Mouse (Mus musculus): ENCODE results near the gene Pxylp1. TPM values are rescaled to one million over a fixed set of nuclear protein-coding genes. Genes with fewer than 3 reads are reported as not detected.
"Not testable (repeated sequence)": the region's sequence is repeated elsewhere in the genome, so short reads cannot be mapped to it uniquely, and the experiment has no call there.

Gene Pxylp1
- 1.2 TPM in 2 replicates for polyA plus RNA-seq (2012; ENCODE audit: insufficient read depth, insufficient read length, missing spikeins)

DNA sequence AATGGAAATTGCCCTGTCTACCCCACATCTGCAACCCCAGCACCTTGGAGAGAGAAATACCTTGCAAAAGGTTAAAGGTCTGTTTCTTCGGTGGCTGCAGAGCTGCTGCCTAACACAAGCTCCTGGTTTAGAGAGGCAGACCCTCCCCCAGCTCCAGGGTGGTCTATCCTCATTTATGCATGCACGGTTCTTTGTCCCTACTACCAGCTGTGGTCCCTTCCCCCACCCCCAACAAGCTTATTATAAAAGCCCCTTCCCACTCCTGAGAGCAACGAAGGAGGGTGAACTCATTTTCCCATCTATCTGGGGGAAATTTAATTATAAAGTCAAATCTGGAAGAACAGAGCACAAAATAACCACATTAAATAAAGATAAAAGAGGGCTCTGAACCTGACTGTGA lies at the start of gene Pxylp1:
Gene Pxylp1 (minus strand): TSS at position 124 of the 400 bp plus-strand sequence.
- Histone ChIP-seq H3K4me3 (ENCODE audit: insufficient read depth, low read depth, low read length) (no peak within 1 kb of the TSS), H3K27ac (replicated peaks; ENCODE audit: low read depth, low read length) (no peak within 1 kb of the TSS), H3K4me1 (ENCODE audit: control insufficient read depth, insufficient read depth, insufficient read length, low read length) (no peaks in the 10 kb centered on the region)

GRCm38 (mm10) chr9:96938887-96939286 lies 46.4 kb upstream of the Pxylp1 start:
- H3K4me1 ChIP-seq (ENCODE audit: control insufficient read depth, insufficient read depth, insufficient read length, low read length) = no peaks in the 10 kb centered on the region
- no peak overlapping the region for H3K27ac ChIP-seq (replicated peaks; ENCODE audit: low read depth, low read length)
- H3K4me3 ChIP-seq (ENCODE audit: insufficient read depth, low read depth, low read length) = no peak overlapping the region

GRCm38 (mm10) chr9:96936427-96936826 lies 44.0 kb upstream of the Pxylp1 start:
- H3K4me3 ChIP-seq (ENCODE audit: insufficient read depth, low read depth, low read length); H3K27ac ChIP-seq (replicated peaks; ENCODE audit: low read depth, low read length); H3K4me1 ChIP-seq (ENCODE audit: control insufficient read depth, insufficient read depth, insufficient read length, low read length): not testable (repeated sequence)

DNA sequence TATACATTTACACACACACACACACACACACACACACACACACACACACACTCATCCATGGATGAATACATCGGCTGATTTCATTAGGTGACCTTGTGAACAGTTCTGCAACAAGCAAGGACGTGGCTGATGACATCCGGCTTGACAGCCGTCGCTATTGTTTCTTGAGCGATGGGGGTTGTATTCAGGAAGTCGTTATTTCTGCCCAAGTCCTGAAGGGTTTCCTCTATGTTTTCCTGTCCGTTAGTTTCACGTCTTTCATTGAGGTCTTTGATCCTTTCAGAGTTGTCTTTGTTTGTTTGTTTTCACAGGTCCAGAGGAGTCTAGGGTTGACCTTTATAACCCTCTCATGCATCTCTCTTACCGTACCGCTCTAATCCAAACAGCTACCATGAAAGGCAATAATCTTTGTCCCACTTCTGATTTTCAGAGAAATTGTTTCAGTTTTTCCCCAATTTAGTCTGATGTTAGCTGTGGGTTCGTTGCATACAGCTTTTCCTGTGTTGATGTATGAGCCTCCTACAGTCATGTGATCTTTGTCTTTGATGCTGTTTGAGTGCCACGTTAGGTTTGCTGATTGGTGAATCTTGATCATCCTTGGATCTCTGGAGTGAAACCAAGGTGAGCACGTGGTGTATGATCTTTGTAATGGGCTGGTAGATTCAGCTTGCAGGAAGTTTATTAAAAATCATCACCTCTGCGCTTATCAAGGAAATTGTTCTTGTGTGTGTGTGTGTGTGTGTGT lies 43.3 kb upstream of the Pxylp1 start:
- Histone ChIP-seq H3K27ac (replicated peaks; ENCODE audit: low read depth, low read length) (no peak overlapping the region), H3K4me1 (ENCODE audit: control insufficient read depth, insufficient read depth, insufficient read length, low read length) (no peaks in the 10 kb centered on the region), H3K4me3 (ENCODE audit: insufficient read depth, low read depth, low read length) (no peak overlapping the region)

GRCm38 (mm10) chr9:96934816-96935215 lies 42.3 kb upstream of the Pxylp1 start:
- no peaks in the 10 kb centered on the region for H3K4me1 ChIP-seq (ENCODE audit: control insufficient read depth, insufficient read depth, insufficient read length, low read length)
- no peak overlapping the region for H3K27ac ChIP-seq (replicated peaks; ENCODE audit: low read depth, low read length)
- no peak overlapping the region for H3K4me3 ChIP-seq (ENCODE audit: insufficient read depth, low read depth, low read length)

GRCm38 (mm10) chr9:96932751-96933150 lies 40.3 kb upstream of the Pxylp1 start:
- Histone ChIP-seq H3K27ac (replicated peaks; ENCODE audit: low read depth, low read length) (no peak overlapping the region), H3K4me1 (ENCODE audit: control insufficient read depth, insufficient read depth, insufficient read length, low read length) (no peaks in the 10 kb centered on the region), H3K4me3 (ENCODE audit: insufficient read depth, low read depth, low read length) (no peak overlapping the region)

DNA sequence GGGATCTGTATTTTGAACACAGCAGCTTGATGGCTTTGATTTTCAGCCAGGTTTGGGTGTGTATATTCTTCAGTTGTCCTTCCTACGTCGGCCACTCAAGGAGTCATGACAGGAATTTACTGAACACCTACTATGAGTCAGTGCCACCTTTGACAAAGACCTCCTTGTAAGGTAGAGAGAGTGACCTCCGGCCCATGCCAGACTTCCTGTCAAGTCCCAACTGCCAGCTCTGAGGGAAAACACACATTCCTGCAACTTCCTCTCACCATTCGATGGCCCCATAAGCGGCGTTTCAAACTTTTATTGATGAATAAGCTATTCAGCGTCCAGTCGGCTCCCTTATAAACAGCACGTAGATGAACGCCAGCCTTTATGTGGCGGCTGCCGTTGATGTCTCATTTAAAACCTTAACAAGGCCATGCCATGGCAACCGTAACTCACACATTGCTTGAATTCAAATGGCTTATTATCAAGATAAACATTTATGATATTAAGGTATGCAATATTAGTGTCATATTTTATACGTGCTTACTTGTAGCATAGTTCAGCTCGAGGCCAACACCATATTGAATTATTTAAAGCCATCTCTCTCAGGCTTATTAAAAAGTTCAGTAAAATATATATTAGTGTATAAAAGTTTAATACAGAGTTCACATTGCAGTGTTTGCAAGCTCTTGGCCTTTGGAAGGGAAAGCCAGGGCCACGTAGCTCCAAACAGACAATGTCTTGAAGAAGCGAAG lies 31.3 kb upstream of the Pxylp1 start:
- no peak overlapping the region for H3K27ac ChIP-seq (replicated peaks; ENCODE audit: low read depth, low read length)

GRCm38 (mm10) chr9:96923119-96923518 lies 30.6 kb upstream of the Pxylp1 start:
- Histone ChIP-seq H3K27ac (replicated peaks; ENCODE audit: low read depth, low read length) (no peak overlapping the region), H3K4me1 (ENCODE audit: control insufficient read depth, insufficient read depth, insufficient read length, low read length) (no peaks in the 10 kb centered on the region), H3K4me3 (ENCODE audit: insufficient read depth, low read depth, low read length) (no peak overlapping the region)

More for the DNA sequence above, 31.3 kb upstream of the Pxylp1 start:
- Histone ChIP-seq H3K4me1 (ENCODE audit: control insufficient read depth, insufficient read depth, insufficient read length, low read length) (no peaks in the 10 kb centered on the region), H3K4me3 (ENCODE audit: insufficient read depth, low read depth, low read length) (no peak overlapping the region)

DNA sequence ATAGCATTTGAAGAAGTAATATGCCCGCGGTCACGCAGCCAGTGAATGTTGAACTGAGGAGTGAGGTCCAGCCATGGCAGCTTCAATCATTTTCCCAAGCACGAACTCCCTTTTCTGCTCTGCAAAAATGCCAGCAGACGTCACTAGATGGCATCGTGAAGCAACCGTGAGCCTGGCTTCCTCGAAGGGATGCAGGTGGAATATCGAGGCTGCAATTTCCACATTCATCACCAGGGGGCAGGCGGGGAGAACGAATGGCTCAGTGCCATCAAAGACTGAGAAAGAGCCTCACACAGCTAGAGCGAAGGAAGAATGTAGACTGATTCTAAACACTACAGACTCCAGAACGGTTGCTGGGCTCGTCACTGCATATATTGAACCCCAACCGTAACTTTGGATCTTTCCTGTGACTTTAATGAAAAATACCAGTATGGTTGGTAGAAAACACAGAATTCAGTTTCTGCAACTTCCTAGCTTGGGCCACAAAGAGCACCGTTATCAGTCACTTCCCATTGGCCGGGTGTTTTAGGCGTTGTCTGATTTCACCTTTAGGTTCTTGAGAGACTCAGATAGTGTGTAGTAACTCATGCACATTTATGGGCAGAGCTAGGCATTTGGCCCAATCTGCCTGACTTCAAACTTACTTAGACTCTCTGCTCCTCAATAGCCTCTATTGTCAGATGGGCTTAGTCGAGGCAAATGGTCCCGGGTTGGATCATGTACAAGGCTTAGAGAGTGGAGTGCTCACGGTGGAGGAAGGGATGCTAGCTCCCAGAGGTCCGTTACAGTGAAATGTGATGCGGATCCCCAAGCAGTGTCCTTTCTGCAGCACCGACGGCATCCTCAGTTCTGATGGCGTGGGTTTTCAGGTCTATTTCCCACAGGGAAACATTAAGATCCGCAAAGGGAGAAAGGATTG lies 24.4 kb upstream of the Pxylp1 start:
- H3K27ac ChIP-seq (replicated peaks; ENCODE audit: low read depth, low read length) = no peak overlapping the region
- no peaks in the 10 kb centered on the region for H3K4me1 ChIP-seq (ENCODE audit: control insufficient read depth, insufficient read depth, insufficient read length, low read length)
- H3K4me3 ChIP-seq (ENCODE audit: insufficient read depth, low read depth, low read length) = no peak overlapping the region

GRCm38 (mm10) chr9:96916076-96916475 lies 23.6 kb upstream of the Pxylp1 start:
- Histone ChIP-seq H3K4me1 (ENCODE audit: control insufficient read depth, insufficient read depth, insufficient read length, low read length) (no peaks in the 10 kb centered on the region), H3K27ac (replicated peaks; ENCODE audit: low read depth, low read length) (no peak overlapping the region), H3K4me3 (ENCODE audit: insufficient read depth, low read depth, low read length) (no peak overlapping the region)

GRCm38 (mm10) chr9:96914851-96915250 lies 22.4 kb upstream of the Pxylp1 start:
- no peak overlapping the region for H3K27ac ChIP-seq (replicated peaks; ENCODE audit: low read depth, low read length)
- no peak overlapping the region for H3K4me3 ChIP-seq (ENCODE audit: insufficient read depth, low read depth, low read length)
- no peaks in the 10 kb centered on the region for H3K4me1 ChIP-seq (ENCODE audit: control insufficient read depth, insufficient read depth, insufficient read length, low read length)

DNA sequence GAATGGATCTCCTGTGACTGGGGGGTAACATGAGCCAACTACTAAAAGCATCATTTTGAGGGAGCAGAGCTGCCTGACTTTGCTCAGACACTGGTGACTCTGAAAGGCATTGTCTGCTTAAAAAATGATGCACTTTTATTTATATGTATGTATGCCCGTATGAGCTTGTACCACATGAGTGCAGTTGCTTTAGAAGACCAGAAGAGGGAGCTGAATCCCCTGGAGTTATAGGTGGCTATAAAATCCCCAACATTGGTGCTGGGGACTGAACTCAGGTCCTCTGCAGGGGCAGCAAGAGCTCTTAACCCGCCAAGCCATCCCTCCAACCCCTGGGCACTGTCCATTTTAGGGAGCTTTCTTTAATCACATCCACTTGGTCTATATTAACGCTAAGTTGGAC lies 21.5 kb upstream of the Pxylp1 start:
- no peak overlapping the region for H3K27ac ChIP-seq (replicated peaks; ENCODE audit: low read depth, low read length)
- H3K4me1 ChIP-seq (ENCODE audit: control insufficient read depth, insufficient read depth, insufficient read length, low read length) = no peaks in the 10 kb centered on the region
- H3K4me3 ChIP-seq (ENCODE audit: insufficient read depth, low read depth, low read length) = no peak overlapping the region

DNA sequence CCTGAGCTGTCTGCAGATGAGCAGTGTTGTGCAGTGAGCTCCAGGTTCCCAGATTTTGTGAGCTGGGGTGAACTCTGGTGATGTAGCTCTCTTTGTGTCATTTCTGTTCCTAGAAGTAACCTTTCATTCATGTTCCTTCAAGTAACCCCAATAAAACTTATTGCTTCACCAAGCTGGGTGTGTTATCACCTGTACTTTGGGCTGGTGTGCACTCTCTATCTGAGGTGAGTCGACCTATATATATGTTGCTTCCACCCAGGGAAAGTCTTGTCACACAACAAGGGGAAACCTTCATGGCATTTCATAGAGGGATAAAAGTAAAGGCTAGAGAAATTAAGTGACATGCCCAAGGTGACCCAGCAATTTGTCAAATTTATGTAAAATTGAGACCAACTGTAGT lies 17.0 kb upstream of the Pxylp1 start:
- Histone ChIP-seq H3K4me3 (ENCODE audit: insufficient read depth, low read depth, low read length) (no peak overlapping the region), H3K27ac (replicated peaks; ENCODE audit: low read depth, low read length) (no peak overlapping the region), H3K4me1 (ENCODE audit: control insufficient read depth, insufficient read depth, insufficient read length, low read length) (no peaks in the 10 kb centered on the region)

DNA sequence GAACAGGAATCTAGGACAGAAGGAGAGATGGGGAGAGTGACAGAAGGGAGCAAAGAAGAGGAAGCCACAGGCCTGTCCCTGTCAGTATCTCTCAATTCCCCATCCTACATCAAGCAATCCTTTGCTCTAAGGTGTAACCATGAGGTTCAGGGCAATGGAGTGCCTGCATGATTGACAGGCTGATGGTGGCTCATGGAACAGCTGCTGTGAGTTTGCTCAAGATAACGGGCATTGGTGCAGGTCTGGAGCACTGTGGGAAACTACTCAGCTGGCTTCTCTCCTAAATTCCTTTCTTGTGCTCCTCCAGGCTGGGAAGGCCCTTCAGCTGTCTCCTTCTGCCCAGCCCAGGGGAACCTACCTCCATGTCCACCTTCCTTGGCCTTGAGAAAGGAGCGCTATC lies 16.3 kb upstream of the Pxylp1 start:
- Histone ChIP-seq H3K4me1 (ENCODE audit: control insufficient read depth, insufficient read depth, insufficient read length, low read length) (no peaks in the 10 kb centered on the region), H3K4me3 (ENCODE audit: insufficient read depth, low read depth, low read length) (no peak overlapping the region), H3K27ac (replicated peaks; ENCODE audit: low read depth, low read length) (no peak overlapping the region)
